Mouse (Mus musculus) heart, postnatal 0 days (tissue): ENCODE measurements at regions not wholly inside any gene's neighbourhood (a gene's known extent, or its start where the extent isn't known, plus 50 kb on each side); places are given as distances from the start of the nearest gene placed in this dataset.

ENCODE experiments used
- CTCF ChIP-seq: IDR thresholded peaks from 2 replicates; pipeline ENCODE4 v1.5.1; 2016; ENCODE audit warnings: antibody characterized with exemption, control low read depth, low read depth
- EP300 ChIP-seq: IDR thresholded peaks from 2 replicates; pipeline ENCODE4 v1.6.1; 2016; ENCODE audit warnings: antibody characterized with exemption, low read depth

DNA sequence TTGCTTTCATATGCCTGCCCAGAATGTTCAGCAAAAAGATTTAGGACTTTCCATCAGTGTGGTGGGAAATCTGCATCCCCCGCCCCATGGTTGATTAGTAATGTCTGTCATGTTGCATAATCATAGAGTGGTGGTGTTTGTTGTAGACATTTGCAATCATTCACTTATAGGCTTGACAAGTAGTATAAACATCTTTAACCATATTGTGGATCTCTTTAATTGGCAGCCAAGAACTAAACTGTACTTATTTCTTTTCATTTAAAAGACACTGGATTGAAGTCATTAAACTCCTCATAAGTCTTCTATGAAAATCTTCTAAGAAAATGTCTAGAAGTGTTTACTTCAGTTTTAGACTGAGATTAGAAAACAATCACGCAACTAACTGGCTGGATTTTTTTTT lies 646.0 kb upstream of the Ptbp2 start:
- TF ChIP-seq CTCF (no peak), EP300 (no peak)
